Mouse (Mus musculus): Measurements from ENCODE around the gene Dst. TPM values are rescaled to one million over a fixed set of nuclear protein-coding genes. Genes with fewer than 3 reads are reported as not detected.

Gene Dst
- total and polyA plus RNA-seq, 3 experiments: 0.08 to 0.60 TPM; not detected in 1

DNA sequence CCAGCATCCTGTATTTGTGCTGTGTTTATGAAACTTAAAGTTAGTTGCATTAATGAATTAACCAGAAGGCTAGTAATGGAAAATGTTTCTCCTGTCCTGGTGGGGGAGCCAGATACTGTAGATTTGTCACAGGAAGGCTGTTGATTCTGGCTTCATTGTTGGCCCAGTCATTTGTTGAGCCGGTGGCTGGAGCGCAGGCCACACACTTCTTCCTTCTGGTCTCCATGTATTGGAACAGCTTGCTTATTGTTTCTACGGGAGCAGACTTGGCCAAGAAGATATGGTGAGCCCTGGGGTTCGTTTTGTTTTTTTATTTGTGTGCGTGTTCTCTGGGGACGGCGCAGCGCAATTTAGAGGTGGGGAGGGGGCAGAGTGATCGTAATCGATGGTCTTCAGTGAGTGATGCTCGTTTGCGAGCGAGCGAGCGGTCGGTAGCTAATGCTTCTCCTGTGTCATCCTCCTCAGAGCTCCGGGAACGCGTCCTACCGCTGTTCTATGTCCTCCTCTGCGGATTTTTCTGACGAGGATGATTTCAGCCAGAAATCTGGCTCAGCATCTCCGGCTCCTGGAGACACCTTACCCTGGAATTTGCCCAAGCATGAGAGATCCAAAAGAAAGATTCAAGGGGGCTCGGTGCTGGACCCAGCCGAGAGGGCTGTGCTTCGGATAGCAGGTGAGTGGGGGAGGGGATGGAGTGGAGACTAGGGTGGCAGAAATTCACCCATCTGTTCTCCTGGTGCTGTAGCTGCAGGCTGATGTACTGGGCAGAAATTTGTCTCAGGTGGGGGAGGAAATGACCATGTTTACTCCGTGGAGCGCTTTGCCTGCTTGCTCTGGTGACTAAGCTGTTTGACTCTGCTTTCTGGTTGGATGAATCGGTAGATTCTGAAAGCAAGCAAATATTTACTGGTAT lies 98.0 kb downstream of the Dst start:
- Histone ChIP-seq H3K36me3 (ENCODE audit: control insufficient read depth in 1 of 2, insufficient read depth in 2 of 2, low read length in 2 of 2) (no peaks in the 10 kb centered on the region), H3K9ac (ENCODE audit: control insufficient read depth, low read depth, low read length, poor library complexity, severe bottlenecking) (no peak overlapping the region), H3K79me2 (ENCODE audit: control insufficient read depth, insufficient read depth, low read length, poor library complexity) (no peaks in the 10 kb centered on the region), H3K4me3 (ENCODE audit: control insufficient read depth in 1 of 2, insufficient read depth in 1 of 2, low read depth in 2 of 2, low read length in 2 of 2) (no peak overlapping the region), H3K27ac (ENCODE audit: control insufficient read depth, low read depth, low read length) (no peak overlapping the region), H3K4me1 (ENCODE audit: control insufficient read depth in 1 of 2, insufficient read depth in 2 of 2, low read length in 2 of 2) (no peaks in the 10 kb centered on the region), H3K27me3 (ENCODE audit: control insufficient read depth in 1 of 2, insufficient read depth in 2 of 2, low read length in 2 of 2) (no peaks in the 10 kb centered on the region), H3K9me3 (replicated peaks; ENCODE audit: insufficient read depth, low read length) (no peaks in the 10 kb centered on the region)
- no peak for TF ChIP-seq KAT2A (conservative IDR thresholded peaks at IDR 0.05; ENCODE audit: low read depth, low read length)
- no peak for TF ChIP-seq MAX (IDR thresholded peaks at IDR 0.05; ENCODE audit: low read length)
- no peak for TF ChIP-seq POLR2AphosphoS2 (IDR thresholded peaks at IDR 0.05; ENCODE audit: low read length)
- no peak for TF ChIP-seq NELFE (IDR thresholded peaks at IDR 0.05; ENCODE audit: low read depth, low read length)
- TF ChIP-seq TAL1 (IDR thresholded peaks at IDR 0.05; ENCODE audit: low read length): no peak
- TF ChIP-seq RCOR1 (IDR thresholded peaks at IDR 0.05; ENCODE audit: low read depth, low read length): no peak
- no peak for TF ChIP-seq RAD21 (IDR thresholded peaks at IDR 0.05; ENCODE audit: low read depth, low read length)
- TF ChIP-seq MAZ (IDR thresholded peaks at IDR 0.05; ENCODE audit: low read depth, low read length): no peak
- no peak for TF ChIP-seq SMC3 (IDR thresholded peaks at IDR 0.05; ENCODE audit: low read depth, low read length)
- TF ChIP-seq E2F4 (IDR thresholded peaks at IDR 0.05; ENCODE audit: borderline replicate concordance, low read depth, low read length): no peak
- TF ChIP-seq POLR2A (IDR thresholded peaks at IDR 0.05; ENCODE audit: control insufficient read depth in 1 of 2, insufficient read depth in 1 of 2, low read depth in 1 of 2, low read length in 2 of 2, poor library complexity in 1 of 2): no peak
- no peak for TF ChIP-seq USF1 (IDR thresholded peaks at IDR 0.05; ENCODE audit: low read depth, low read length)
- TF ChIP-seq ZKSCAN1 (IDR thresholded peaks at IDR 0.05; ENCODE audit: low read depth, low read length): no peak
- TF ChIP-seq ELF1 (IDR thresholded peaks at IDR 0.05; ENCODE audit: low read depth, low read length): no peak
- no peak for DNase-seq (ENCODE audit: low read depth, low spot score)

DNA sequence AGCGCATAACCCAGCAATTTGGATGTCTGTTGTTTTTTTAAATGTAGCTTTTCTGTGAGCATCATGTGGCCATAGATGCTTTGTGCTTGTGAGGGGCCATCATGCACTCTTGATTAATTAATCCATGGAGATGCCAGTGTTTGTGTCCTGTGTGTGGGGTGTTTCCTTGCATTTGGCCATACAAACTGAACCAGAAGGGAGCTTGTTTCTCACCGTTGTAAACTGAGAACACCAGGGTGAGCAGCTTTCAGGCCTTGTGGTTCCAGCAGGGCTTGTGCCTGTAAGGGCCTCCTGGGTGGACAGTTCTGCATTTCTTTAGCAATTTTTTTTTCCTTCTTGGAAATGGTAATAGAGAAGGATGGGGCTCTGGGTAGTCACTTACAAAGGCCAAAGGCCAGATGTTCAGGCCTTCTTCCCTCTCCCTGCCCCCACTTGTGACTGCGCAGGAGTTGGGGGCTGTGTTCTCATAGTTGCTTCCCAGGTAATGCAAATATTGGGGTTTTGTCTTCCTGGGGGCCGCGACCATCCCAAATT lies 98.9 kb downstream of the Dst start:
- TF ChIP-seq JUND (IDR thresholded peaks at IDR 0.05; ENCODE audit: low read depth, low read length) (no peak), HCFC1 (IDR thresholded peaks at IDR 0.05; ENCODE audit: low read depth, low read length) (no peak), BHLHE40 (IDR thresholded peaks at IDR 0.05; ENCODE audit: borderline replicate concordance, low read depth, low read length) (no peak), TBP (IDR thresholded peaks at IDR 0.05; ENCODE audit: low read depth, low read length) (no peak), ZNF384 (IDR thresholded peaks at IDR 0.05; ENCODE audit: low read depth, low read length) (no peak), NRF1 (IDR thresholded peaks at IDR 0.05; ENCODE audit: insufficient read depth, low read depth, low read length, poor library complexity, severe bottlenecking) (no peak), POLR2AphosphoS2 (IDR thresholded peaks at IDR 0.05; ENCODE audit: low read length) (no peak), MXI1 (IDR thresholded peaks at IDR 0.05; ENCODE audit: low read depth, low read length) (no peak), UBTF (IDR thresholded peaks at IDR 0.05; ENCODE audit: borderline replicate concordance, insufficient read depth, low read depth, low read length) (no peak), MAZ (IDR thresholded peaks at IDR 0.05; ENCODE audit: low read depth, low read length) (no peak), CHD2 (IDR thresholded peaks at IDR 0.05; ENCODE audit: low read length) (no peak), RAD21 (IDR thresholded peaks at IDR 0.05; ENCODE audit: low read depth, low read length) (no peak), SMC3 (IDR thresholded peaks at IDR 0.05; ENCODE audit: low read depth, low read length) (no peak), ZC3H11A (IDR thresholded peaks at IDR 0.05; ENCODE audit: low read depth, low read length) (no peak), MYC (IDR thresholded peaks at IDR 0.05; ENCODE audit: low read depth, low read length) (no peak), POLR2AphosphoS5 (IDR thresholded peaks at IDR 0.05; ENCODE audit: borderline replicate concordance, low read depth, low read length) (no peak), MEF2A (IDR thresholded peaks at IDR 0.05; ENCODE audit: extremely low read depth, insufficient replicate concordance, low read depth, low read length, poor library complexity, severe bottlenecking) (no peak), MYB (IDR thresholded peaks at IDR 0.05; ENCODE audit: low read depth, low read length) (no peak), GATA1 (IDR thresholded peaks at IDR 0.05; ENCODE audit: low read depth, low read length) (no peak)
- Histone ChIP-seq H3K4me1 (ENCODE audit: control insufficient read depth in 1 of 2, insufficient read depth in 2 of 2, low read length in 2 of 2) (no peaks in the 10 kb centered on the region), H3K4me3 (ENCODE audit: control insufficient read depth in 1 of 2, insufficient read depth in 1 of 2, low read depth in 2 of 2, low read length in 2 of 2) (no peak overlapping the region), H3K79me2 (ENCODE audit: control insufficient read depth, insufficient read depth, low read length, poor library complexity) (no peaks in the 10 kb centered on the region), H3K27ac (ENCODE audit: control insufficient read depth, low read depth, low read length) (no peak overlapping the region), H3K36me3 (ENCODE audit: control insufficient read depth in 1 of 2, insufficient read depth in 2 of 2, low read length in 2 of 2) (no peaks in the 10 kb centered on the region), H3K27me3 (ENCODE audit: control insufficient read depth in 1 of 2, insufficient read depth in 2 of 2, low read length in 2 of 2) (no peaks in the 10 kb centered on the region), H3K9ac (ENCODE audit: control insufficient read depth, low read depth, low read length, poor library complexity, severe bottlenecking) (no peak overlapping the region), H3K9me3 (replicated peaks; ENCODE audit: insufficient read depth, low read length) (no peaks in the 10 kb centered on the region)
- no peak for DNase-seq (ENCODE audit: low read depth, low spot score)

Measured in MEL (cell line).